Mouse (Mus musculus) gastrocnemius, postnatal 25 days (tissue): ENCODE measurements around the gene Pla2g4e. TPM values are rescaled to one million over a fixed set of nuclear protein-coding genes. Genes with fewer than 3 reads are reported as not detected.

ENCODE experiments used
- DNase-seq: peaks from one replicate; pipeline ENCODE4 v3.0.0; 2022
- long read RNA-seq, 2 experiments: library from polyadenylated mRNA; stranded (forward); transcript quantifications; one replicate each; pipeline ENCODE4 v2.0.0; 2021
- total RNA-seq, 2 experiments: library from RNA; stranded (reverse); gene quantifications; 1 replicate in 1 of 2; 2 replicates in 1 of 2; pipeline ENCODE4 v1.2.3; 2021

Gene Pla2g4e
- total RNA-seq = 10 to 100 TPM; 26.9 to 28.8 TPM
- long read RNA-seq, experiment 1, full-length matches to known transcripts = 2 of 8 reads
- long read RNA-seq, experiment 1, partial matches to known transcripts = 0 of 8 reads
- long read RNA-seq, experiment 1, other reads (novel, unspliced or antisense) = 6 of 8 reads
- long read RNA-seq, experiment 2, full-length matches to known transcripts = 4 of 17 reads
- long read RNA-seq, experiment 2, partial matches to known transcripts = 4 of 17 reads
- long read RNA-seq, experiment 2, other reads (novel, unspliced or antisense) = 9 of 17 reads

GRCm38 (mm10) chr2:120244679-120245420 lies at the start of gene Pla2g4e:
Gene Pla2g4e, minus strand, starts transcription at chr2:120245335.
- peak; percentile 66 for DNase-seq

GRCm38 (mm10) chr2:120291471-120292078 lies 46.4 kb upstream of the Pla2g4e start:
- DNase-seq = no peak

GRCm38 (mm10) chr2:120288995-120289394 lies 43.9 kb upstream of the Pla2g4e start, which contains the start of gene Pla2g4d:
Gene Pla2g4d, minus strand, starts transcription at chr2:120289197.
- no peak for DNase-seq

- DNase-seq = no peak
Observed at GRCm38 (mm10) chr2:120288401-120288800, 43.3 kb upstream of the Pla2g4e start.

GRCm38 (mm10) chr2:120285639-120286038 lies 40.5 kb upstream of the Pla2g4e start:
- DNase-seq = no peak

- no peak for DNase-seq
Observed at GRCm38 (mm10) chr2:120284705-120285104, 39.6 kb upstream of the Pla2g4e start.

- DNase-seq = no peak
Observed at GRCm38 (mm10) chr2:120284094-120284493, 39.0 kb upstream of the Pla2g4e start.

GRCm38 (mm10) chr2:120283550-120283949 lies 38.4 kb upstream of the Pla2g4e start:
- DNase-seq = no peak

- no peak for DNase-seq
Observed at GRCm38 (mm10) chr2:120281221-120281620, 36.1 kb upstream of the Pla2g4e start.

- DNase-seq = peak; percentile 27
Observed at GRCm38 (mm10) chr2:120279961-120280360, 34.8 kb upstream of the Pla2g4e start.

GRCm38 (mm10) chr2:120276951-120277350 lies 31.8 kb upstream of the Pla2g4e start:
- no peak for DNase-seq

GRCm38 (mm10) chr2:120268635-120269034 lies 23.5 kb upstream of the Pla2g4e start:
- DNase-seq = no peak

GRCm38 (mm10) chr2:120265523-120265922 lies 20.4 kb upstream of the Pla2g4e start:
- no peak for DNase-seq

- DNase-seq = no peak
Observed at GRCm38 (mm10) chr2:120264858-120265257, 19.7 kb upstream of the Pla2g4e start.

GRCm38 (mm10) chr2:120262876-120263275 lies 17.7 kb upstream of the Pla2g4e start:
- no peak for DNase-seq

GRCm38 (mm10) chr2:120261346-120261745 lies 16.2 kb upstream of the Pla2g4e start:
- DNase-seq = no peak

- no peak for DNase-seq
Observed at GRCm38 (mm10) chr2:120256259-120256658, 11.1 kb upstream of the Pla2g4e start.

- DNase-seq = no peak
Observed at GRCm38 (mm10) chr2:120252644-120253043, 7.5 kb upstream of the Pla2g4e start.

- DNase-seq = no peak
Observed at GRCm38 (mm10) chr2:120245421-120246016, 384 bp upstream of the Pla2g4e start.

- DNase-seq = no peak
Observed at GRCm38 (mm10) chr2:120243995-120244394, 1.1 kb downstream of the Pla2g4e start.

GRCm38 (mm10) chr2:120242791-120243467 lies 2.2 kb downstream of the Pla2g4e start:
- no peak for DNase-seq

GRCm38 (mm10) chr2:120238733-120239132 lies 6.4 kb downstream of the Pla2g4e start:
- DNase-seq = peak; percentile 44
